Mouse (Mus musculus) limb, embryonic 14.5 days (tissue): ENCODE measurements around the gene Vps18. TPM values are rescaled to one million over a fixed set of nuclear protein-coding genes. Genes with fewer than 3 reads are reported as not detected.

Experiments
- ATAC-seq: fragments of 200-750 bp; cut with Nextera tagmentation; 2 replicates; pipeline ENCODE4 v1.8.0; 2017; ENCODE audit warnings: low read depth, moderate number of reproducible peaks, moderate TSS enrichment; ENCODE audit not compliant: low FRiP score
- DNase-seq: peaks from one replicate; pipeline ENCODE4 v3.0.0-alpha.2; 2015; ENCODE audit warnings: low spot score
- H3K27ac ChIP-seq: fragments of 300-500 bp; sonication (generic); replicated peaks from 2 replicates; pipeline ENCODE4 v1.5.1; 2014; ENCODE audit warnings: low read depth, mild to moderate bottlenecking, low read length, moderate library complexity, mixed read lengths
- H3K27me3 ChIP-seq: fragments of 300-500 bp; sonication (generic); 2 replicates; pipeline ENCODE4 v1.6.1; 2014; ENCODE audit warnings: low read length, mixed read lengths; ENCODE audit not compliant: control insufficient read depth, insufficient read depth
- H3K36me3 ChIP-seq: fragments of 300-500 bp; sonication (generic); 2 replicates; pipeline ENCODE4 v1.6.1; 2014; ENCODE audit warnings: mild to moderate bottlenecking, low read length, moderate library complexity, mixed read lengths; ENCODE audit not compliant: control insufficient read depth, insufficient read depth
- H3K4me1 ChIP-seq: fragments of 300-500 bp; sonication (generic); 2 replicates; pipeline ENCODE4 v1.6.1; 2014; ENCODE audit warnings: antibody characterized with exemption, low read length, mixed read lengths; ENCODE audit not compliant: control insufficient read depth, insufficient read depth
- H3K4me2 ChIP-seq: fragments of 300-500 bp; sonication (generic); replicated peaks from 2 replicates; pipeline ENCODE4 v1.6.1; 2014; ENCODE audit warnings: low read depth, mild to moderate bottlenecking, low read length, moderate library complexity; ENCODE audit not compliant: severe bottlenecking
- H3K4me3 ChIP-seq: fragments of 300-500 bp; sonication (generic); replicated peaks from 2 replicates; pipeline ENCODE4 v1.5.1; 2014; ENCODE audit warnings: low read length
- H3K9ac ChIP-seq: fragments of 300-500 bp; sonication (generic); 2 replicates; pipeline ENCODE4 v1.6.1; 2014; ENCODE audit warnings: mild to moderate bottlenecking, low read depth, low read length, moderate library complexity; ENCODE audit not compliant: severe bottlenecking
- H3K9me3 ChIP-seq: fragments of 300-500 bp; sonication (generic); 2 replicates; pipeline ENCODE4 v1.6.1; 2016; ENCODE audit warnings: low read length; ENCODE audit not compliant: control insufficient read depth
- POLR2A ChIP-seq: fragments of 200-500 bp; IDR thresholded peaks from 2 replicates; pipeline ENCODE4 v1.8.0; 2012; ENCODE audit warnings: inconsistent platforms, mild to moderate bottlenecking, moderate library complexity, borderline replicate concordance; ENCODE audit not compliant: insufficient read depth, insufficient read length; ENCODE audit errors: extremely low read depth
- WGBS: fragments of 180-500 bp; shearing (Covaris S2); extraction: QIAGEN DNeasy Blood & Tissue Kit; methylation state at CpG from one replicate; pipeline ENCODE4 v1.1.7; 2014; 5-methylcytosine and 5-hydroxymethylcytosine counted together
- polyA plus RNA-seq, 2 experiments: library from polyadenylated mRNA; depleted of rRNA in 1 of 2; stranded (reverse) in 1 of 2; unstranded in 1 of 2; fragments of >200 nt; fragmentation: Nextera tagmentation in 1 of 2; extraction: Ambion mirVana in 1 of 2; gene quantifications; 2 replicates each; pipeline versions ENCODE4 v1.2.1 to v1.2.3; 2012 to 2014

The Vps18 gene
- polyA plus RNA-seq, 2 experiments: 14.8 to 17.0 TPM

DNA sequence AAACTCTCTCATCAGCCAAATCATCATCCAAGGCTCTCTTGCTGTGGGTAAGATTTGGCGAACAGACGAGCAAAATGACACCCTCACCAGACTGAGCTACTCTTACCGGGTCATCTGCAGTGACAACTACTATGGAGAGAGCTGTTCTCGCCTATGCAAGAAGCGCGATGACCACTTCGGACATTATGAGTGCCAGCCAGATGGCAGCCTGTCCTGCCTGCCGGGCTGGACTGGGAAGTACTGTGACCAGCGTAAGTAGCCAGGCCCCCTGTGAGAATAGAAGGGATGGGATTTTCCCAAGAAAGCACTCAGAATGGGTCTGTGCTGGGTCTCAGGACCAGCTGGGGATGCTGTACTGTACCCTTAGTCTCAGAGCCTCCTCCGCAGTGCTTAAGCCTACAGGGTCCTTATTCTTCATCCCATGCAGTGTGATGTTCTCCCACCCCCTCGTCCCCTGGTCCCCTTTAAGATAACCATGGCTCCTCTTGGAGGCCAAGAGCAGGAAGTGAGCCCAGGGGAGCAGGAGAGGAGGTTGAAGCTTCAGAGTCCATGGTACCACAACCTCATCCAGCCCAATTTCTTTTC, 39.5 kb downstream of the Vps18 start:
- peak overlapping the region; percentile 43; the same call in 1 of the 2 replicates for H3K4me3 ChIP-seq
- WGBS: 18% methylated on average over 11 of the region's 11 CpGs

DNA sequence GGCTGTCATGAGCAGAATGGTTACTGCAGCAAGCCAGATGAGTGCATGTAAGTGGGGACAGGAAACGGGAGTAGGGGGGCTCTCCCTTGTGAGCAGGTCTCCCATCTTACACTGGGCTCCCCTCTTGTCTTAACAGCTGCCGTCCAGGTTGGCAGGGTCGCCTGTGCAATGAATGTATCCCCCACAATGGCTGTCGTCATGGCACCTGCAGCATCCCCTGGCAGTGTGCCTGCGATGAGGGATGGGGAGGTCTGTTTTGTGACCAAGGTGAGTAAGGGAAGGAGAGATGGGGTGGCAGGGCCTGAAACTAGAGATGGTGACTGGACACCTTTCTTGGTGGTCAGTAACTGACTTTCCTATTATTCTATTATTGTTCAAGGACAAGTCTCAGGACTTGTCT, 40.0 kb downstream of the Vps18 start:
- H3K27me3 ChIP-seq: peaks cover 60% of the 10 kb centered on the region
- no peak overlapping the region for H3K4me2 ChIP-seq
- 38% methylated on average over 5 of the region's 5 CpGs for WGBS
- ATAC-seq (no peak), DNase-seq (no peak)
- no peak overlapping the region for H3K9ac ChIP-seq
- TF ChIP-seq POLR2A: no peak
- H3K4me3 ChIP-seq: peak overlapping the region; percentile 4; the same call in 1 of the 2 replicates
- no peaks in the 10 kb centered on the region for H3K9me3 ChIP-seq
- no peak overlapping the region for H3K27ac ChIP-seq
- peaks cover 21% of the 10 kb centered on the region for H3K4me1 ChIP-seq
- H3K36me3 ChIP-seq: no peaks in the 10 kb centered on the region

More for the DNA sequence above, 39.5 kb downstream of the Vps18 start:
- peaks cover 65% of the 10 kb centered on the region for H3K27me3 ChIP-seq
- no peak overlapping the region for H3K27ac ChIP-seq
- no peaks in the 10 kb centered on the region for H3K9me3 ChIP-seq
- TF ChIP-seq POLR2A: no peak
- DNase-seq (no peak), ATAC-seq (no peak)
- peak overlapping the region; percentile 84; the same call in 1 of the 2 replicates for H3K4me2 ChIP-seq
- no peak overlapping the region for H3K9ac ChIP-seq
- H3K36me3 ChIP-seq: no peaks in the 10 kb centered on the region
- H3K4me1 ChIP-seq: peaks cover 21% of the 10 kb centered on the region

DNA sequence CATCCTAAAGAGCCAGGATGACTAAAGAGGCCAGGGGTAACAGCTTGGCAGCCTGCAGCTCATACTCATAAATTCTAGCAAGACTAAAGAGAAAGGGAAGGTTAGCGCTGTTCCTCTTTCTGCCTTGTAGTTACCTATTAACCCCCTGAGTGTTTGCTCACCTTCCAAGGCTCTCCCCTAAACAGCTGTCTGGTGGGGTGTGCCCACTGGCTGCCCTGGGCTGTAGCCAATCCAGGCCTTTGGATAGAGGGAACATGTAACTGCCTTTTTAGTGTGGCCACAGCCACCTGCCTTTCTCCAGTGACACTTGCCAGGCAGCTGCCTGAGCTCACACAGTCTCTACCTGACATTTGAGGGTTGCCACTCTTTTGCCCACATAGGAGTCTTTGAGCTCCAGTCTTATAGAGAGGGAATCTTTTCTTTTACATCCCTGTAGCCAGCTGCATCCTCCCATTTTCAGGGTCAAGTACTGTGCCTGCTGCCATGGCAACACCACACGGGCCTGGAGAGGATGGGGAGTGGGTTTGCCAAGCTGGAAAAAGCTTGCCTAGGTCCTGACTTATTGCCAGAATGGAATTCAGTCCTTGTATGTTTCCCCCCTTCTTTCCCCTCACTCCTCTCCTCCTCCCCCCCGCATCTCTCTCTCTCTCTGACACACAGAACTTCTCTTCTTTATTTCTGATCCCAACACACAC, 40.7 kb downstream of the Vps18 start:
- H3K9ac ChIP-seq: no peak overlapping the region
- ATAC-seq (no peak), DNase-seq (no peak)
- peaks cover 54% of the 10 kb centered on the region for H3K27me3 ChIP-seq
- H3K9me3 ChIP-seq: no peaks in the 10 kb centered on the region
- no peak overlapping the region for H3K27ac ChIP-seq
- H3K36me3 ChIP-seq: no peaks in the 10 kb centered on the region
- WGBS: 57% methylated on average over 3 of the region's 3 CpGs
- no peak for TF ChIP-seq POLR2A
- H3K4me1 ChIP-seq: peaks cover 21% of the 10 kb centered on the region
- H3K4me3 ChIP-seq: no peak overlapping the region
- H3K4me2 ChIP-seq: no peak overlapping the region

DNA sequence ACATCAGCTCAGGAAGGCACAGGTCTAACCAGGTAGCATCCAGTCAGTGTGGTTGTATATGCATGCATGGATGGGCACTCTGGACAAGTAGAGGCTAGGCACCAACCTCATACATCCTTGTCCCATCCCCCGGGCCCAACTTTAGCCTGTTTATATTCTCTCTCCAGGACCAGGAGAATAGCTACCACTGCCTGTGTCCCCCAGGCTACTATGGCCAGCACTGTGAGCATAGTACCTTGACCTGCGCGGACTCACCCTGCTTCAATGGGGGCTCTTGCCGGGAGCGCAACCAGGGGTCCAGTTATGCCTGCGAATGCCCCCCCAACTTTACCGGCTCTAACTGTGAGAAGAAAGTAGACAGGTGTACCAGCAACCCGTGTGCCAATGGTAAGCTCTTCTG, 42.3 kb downstream of the Vps18 start:
- DNase-seq: no peak
- H3K4me1 ChIP-seq: peaks cover 8% of the 10 kb centered on the region
- no peak overlapping the region for H3K4me2 ChIP-seq
- H3K4me3 ChIP-seq: no peak overlapping the region
- peaks cover 40% of the 10 kb centered on the region for H3K27me3 ChIP-seq
- no peak for ATAC-seq
- no peaks in the 10 kb centered on the region for H3K9me3 ChIP-seq
- H3K36me3 ChIP-seq: no peaks in the 10 kb centered on the region
- no peak overlapping the region for H3K9ac ChIP-seq
- WGBS: 87% methylated on average over 8 of the region's 8 CpGs
- TF ChIP-seq POLR2A: no peak
- no peak overlapping the region for H3K27ac ChIP-seq

DNA sequence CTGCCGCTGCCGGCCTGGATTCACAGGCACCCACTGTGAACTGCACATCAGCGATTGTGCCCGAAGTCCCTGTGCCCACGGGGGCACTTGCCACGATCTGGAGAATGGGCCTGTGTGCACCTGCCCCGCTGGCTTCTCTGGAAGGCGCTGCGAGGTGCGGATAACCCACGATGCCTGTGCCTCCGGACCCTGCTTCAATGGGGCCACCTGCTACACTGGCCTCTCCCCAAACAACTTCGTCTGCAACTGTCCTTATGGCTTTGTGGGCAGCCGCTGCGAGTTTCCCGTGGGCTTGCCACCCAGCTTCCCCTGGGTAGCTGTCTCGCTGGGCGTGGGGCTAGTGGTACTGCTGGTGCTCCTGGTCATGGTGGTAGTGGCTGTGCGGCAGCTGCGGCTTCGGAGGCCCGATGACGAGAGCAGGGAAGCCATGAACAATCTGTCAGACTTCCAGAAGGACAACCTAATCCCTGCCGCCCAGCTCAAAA, 43.7 kb downstream of the Vps18 start:
- ATAC-seq: no peak
- WGBS: 65% methylated on average over 24 of the region's 24 CpGs
- Histone ChIP-seq H3K4me3 (no peak overlapping the region), H3K4me2 (no peak overlapping the region), H3K9me3 (no peaks in the 10 kb centered on the region), H3K27ac (no peak overlapping the region), H3K27me3 (peaks cover 27% of the 10 kb centered on the region), H3K36me3 (no peaks in the 10 kb centered on the region), H3K9ac (no peak overlapping the region), H3K4me1 (no peaks in the 10 kb centered on the region)
- DNase-seq: no peak
- no peak for TF ChIP-seq POLR2A
